Mouse (Mus musculus): ENCODE results near the gene Osbpl3. TPM values are rescaled to one million over a fixed set of nuclear protein-coding genes. Genes with fewer than 3 reads are reported as not detected.

Gene Osbpl3
- total RNA-seq, 1 experiment: 9.9 TPM

DNA sequence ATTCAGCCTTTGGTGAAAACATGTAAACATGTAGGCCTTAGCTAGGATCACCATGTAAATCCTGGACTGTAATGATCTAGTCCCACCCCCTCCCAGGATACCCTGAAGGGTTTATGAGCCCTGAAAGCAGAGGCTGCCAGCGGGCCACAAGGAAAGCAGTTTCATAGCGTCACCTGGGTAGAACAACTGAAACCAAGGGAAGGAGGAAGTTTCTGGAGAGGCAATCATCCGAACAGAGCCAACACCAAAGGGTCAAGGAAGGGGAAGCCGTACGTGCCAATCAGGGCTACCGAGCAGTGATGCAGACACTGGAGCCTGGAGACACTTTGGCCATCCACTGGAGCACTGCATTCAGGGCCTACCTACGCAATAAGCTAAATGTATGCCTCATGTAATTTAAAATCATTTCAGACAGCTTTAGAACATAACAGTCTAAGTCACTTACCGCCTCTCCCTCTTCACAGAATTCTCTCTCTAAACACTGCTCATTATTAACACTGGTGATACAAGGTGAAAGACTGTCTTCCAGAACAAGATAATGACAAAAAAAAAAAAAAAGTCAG, 70.5 kb downstream of the Osbpl3 start:
- in situ Hi-C loops (cut with MboI; ENCODE audit: low sequenced_read_pairs in 2 of 2, unreplicated experiment in 2 of 2): no loop called here
- Histone ChIP-seq H3K36me3 (ENCODE audit: control insufficient read depth, insufficient read depth, low read length, poor library complexity, severe bottlenecking) (no peaks in the 10 kb centered on the region), H3K9ac (ENCODE audit: insufficient read depth, low read depth, low read length, poor library complexity, severe bottlenecking) (no peak overlapping the region), H3K4me1 (ENCODE audit: control insufficient read depth in 2 of 2, insufficient read depth in 2 of 2, low read length in 2 of 2, poor library complexity in 1 of 2) (no peaks in the 10 kb centered on the region; a peak in 1 of 4 replicates), H3K9me3 (ENCODE audit: control insufficient read depth, insufficient read depth, low read depth, low read length) (no peaks in the 10 kb centered on the region), H3K27ac (ENCODE audit: insufficient read depth, low read depth, low read length, poor library complexity, severe bottlenecking) (no peak overlapping the region), H3K4me3 (ENCODE audit: insufficient read depth in 1 of 2, low read depth in 1 of 2, low read length in 2 of 2, poor library complexity in 1 of 2, severe bottlenecking in 1 of 2) (no peak overlapping the region)
- no peak for TF ChIP-seq MAFK (IDR thresholded peaks at IDR 0.05; ENCODE audit: insufficient read depth, low read depth, low read length)
- no peak for TF ChIP-seq CHD2 (IDR thresholded peaks at IDR 0.05; ENCODE audit: low read depth, low read length)
- DNase-seq (ENCODE audit: low read depth, low spot score): no peak

DNA sequence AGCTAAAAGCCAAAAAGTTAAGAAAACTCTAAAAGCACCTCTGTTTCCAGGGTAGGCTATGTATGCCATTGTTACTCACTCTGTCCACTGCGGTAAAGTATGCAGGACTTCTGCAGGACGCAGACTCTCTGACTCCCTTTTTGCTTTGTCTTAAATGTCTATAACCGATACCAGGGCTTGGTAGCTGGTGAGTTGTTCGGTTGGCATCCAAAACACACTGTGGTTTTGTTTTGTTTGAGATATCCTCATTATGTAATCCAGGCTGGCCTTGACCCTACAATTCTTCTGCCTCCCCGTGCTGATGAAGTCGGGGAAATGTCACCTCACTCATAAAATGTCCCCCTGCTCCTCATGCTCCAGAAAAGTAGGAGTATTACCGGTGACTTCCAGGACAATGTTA, 73.3 kb downstream of the Osbpl3 start:
- no peak for DNase-seq (ENCODE audit: low read depth, low spot score)
- Histone ChIP-seq H3K9ac (ENCODE audit: insufficient read depth, low read depth, low read length, poor library complexity, severe bottlenecking) (no peak overlapping the region), H3K9me3 (ENCODE audit: control insufficient read depth, insufficient read depth, low read depth, low read length) (no peaks in the 10 kb centered on the region), H3K36me3 (ENCODE audit: control insufficient read depth, insufficient read depth, low read length, poor library complexity, severe bottlenecking) (no peaks in the 10 kb centered on the region), H3K4me3 (ENCODE audit: insufficient read depth in 1 of 2, low read depth in 1 of 2, low read length in 2 of 2, poor library complexity in 1 of 2, severe bottlenecking in 1 of 2) (no peak overlapping the region), H3K27ac (ENCODE audit: insufficient read depth, low read depth, low read length, poor library complexity, severe bottlenecking) (no peak overlapping the region), H3K4me1 (ENCODE audit: control insufficient read depth in 2 of 2, insufficient read depth in 2 of 2, low read length in 2 of 2, poor library complexity in 1 of 2) (no peaks in the 10 kb centered on the region; a peak in 1 of 4 replicates)
- TF ChIP-seq HCFC1 (IDR thresholded peaks at IDR 0.05; ENCODE audit: borderline replicate concordance, insufficient read depth, low read length) (no peak), CHD2 (IDR thresholded peaks at IDR 0.05; ENCODE audit: low read depth, low read length) (no peak), ZC3H11A (IDR thresholded peaks at IDR 0.05; ENCODE audit: borderline replicate concordance, low read depth, low read length) (no peak), ZNF384 (IDR thresholded peaks at IDR 0.05; ENCODE audit: low read depth, low read length) (no peak), MAFK (IDR thresholded peaks at IDR 0.05; ENCODE audit: insufficient read depth, low read depth, low read length) (no peak)
- in situ Hi-C loops (cut with MboI; ENCODE audit: low sequenced_read_pairs in 2 of 2, unreplicated experiment in 2 of 2): no loop called here

DNA sequence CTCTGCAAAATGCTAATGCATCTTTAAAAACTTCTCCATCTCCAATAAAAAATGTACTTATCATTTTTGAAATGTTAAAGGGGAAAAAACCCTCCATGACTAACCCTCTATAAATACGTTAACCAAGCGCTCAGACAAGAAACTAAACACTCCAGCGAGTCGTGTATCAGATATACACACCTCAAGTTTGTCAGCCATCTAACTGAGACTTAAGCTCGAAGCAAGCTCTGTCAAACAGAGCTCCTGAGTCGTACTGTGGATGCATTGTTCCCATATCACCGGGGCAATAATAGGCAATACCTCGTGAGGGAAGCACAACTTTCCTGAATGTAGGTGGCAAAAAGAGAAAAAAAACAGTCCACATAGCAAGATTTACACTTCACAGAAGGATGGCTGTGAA, 73.8 kb downstream of the Osbpl3 start:
- H3K36me3 ChIP-seq (ENCODE audit: control insufficient read depth, insufficient read depth, low read length, poor library complexity, severe bottlenecking): no peaks in the 10 kb centered on the region
- no peak for TF ChIP-seq CHD2 (IDR thresholded peaks at IDR 0.05; ENCODE audit: low read depth, low read length)
- no peaks in the 10 kb centered on the region for H3K9me3 ChIP-seq (ENCODE audit: control insufficient read depth, insufficient read depth, low read depth, low read length)
- no peak overlapping the region for H3K27ac ChIP-seq (ENCODE audit: insufficient read depth, low read depth, low read length, poor library complexity, severe bottlenecking)
- no peak for DNase-seq (ENCODE audit: low read depth, low spot score)
- no peaks in the 10 kb centered on the region; a peak in 1 of 4 replicates for H3K4me1 ChIP-seq (ENCODE audit: control insufficient read depth in 2 of 2, insufficient read depth in 2 of 2, low read length in 2 of 2, poor library complexity in 1 of 2)
- in situ Hi-C loops (cut with MboI; ENCODE audit: low sequenced_read_pairs in 2 of 2, unreplicated experiment in 2 of 2): no loop called here
- no peak overlapping the region for H3K4me3 ChIP-seq (ENCODE audit: insufficient read depth in 1 of 2, low read depth in 1 of 2, low read length in 2 of 2, poor library complexity in 1 of 2, severe bottlenecking in 1 of 2)
- no peak overlapping the region for H3K9ac ChIP-seq (ENCODE audit: insufficient read depth, low read depth, low read length, poor library complexity, severe bottlenecking)

DNA sequence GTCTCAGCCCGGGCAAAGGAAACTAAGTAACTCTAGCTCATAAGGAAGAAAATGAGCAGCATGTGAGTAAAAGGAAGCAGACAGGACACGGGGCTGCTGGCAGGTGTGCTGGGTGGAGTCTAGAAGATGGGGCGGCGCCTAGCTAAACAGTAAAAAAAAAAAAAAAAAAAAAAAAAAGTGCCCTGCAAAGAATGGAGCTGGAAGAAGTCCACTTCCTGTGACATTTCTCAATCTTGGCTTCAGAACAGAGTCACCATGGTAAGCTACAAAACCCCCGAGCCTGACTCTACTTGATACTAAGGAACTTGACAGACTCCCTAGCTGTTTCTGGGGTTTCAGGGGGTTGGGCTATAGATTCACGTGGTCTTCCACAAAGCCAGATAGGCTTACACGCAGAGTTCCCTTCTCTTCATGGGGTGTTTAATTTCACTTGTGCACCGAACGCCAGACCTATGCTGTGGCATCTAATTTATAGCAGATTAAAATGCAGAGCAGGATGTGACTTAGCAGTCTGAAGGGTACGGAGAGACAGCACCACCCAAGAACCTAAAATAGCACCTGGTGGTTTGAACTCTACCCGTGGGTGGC, 74.4 kb downstream of the Osbpl3 start:
- peak overlapping the region in 1 of 2 experiments; percentile 20; a peak in 1 of 4 replicates for H3K4me3 ChIP-seq (ENCODE audit: insufficient read depth in 1 of 2, low read depth in 1 of 2, low read length in 2 of 2, poor library complexity in 1 of 2, severe bottlenecking in 1 of 2)
- no peaks in the 10 kb centered on the region; a peak in 1 of 4 replicates for H3K4me1 ChIP-seq (ENCODE audit: control insufficient read depth in 2 of 2, insufficient read depth in 2 of 2, low read length in 2 of 2, poor library complexity in 1 of 2)
- no peaks in the 10 kb centered on the region for H3K36me3 ChIP-seq (ENCODE audit: control insufficient read depth, insufficient read depth, low read length, poor library complexity, severe bottlenecking)
- in situ Hi-C loops (cut with MboI; ENCODE audit: low sequenced_read_pairs in 2 of 2, unreplicated experiment in 2 of 2): no loop called here
- H3K9ac ChIP-seq (ENCODE audit: insufficient read depth, low read depth, low read length, poor library complexity, severe bottlenecking): no peak overlapping the region
- H3K27ac ChIP-seq (ENCODE audit: insufficient read depth, low read depth, low read length, poor library complexity, severe bottlenecking): no peak overlapping the region
- DNase-seq (ENCODE audit: low read depth, low spot score): no peak
- H3K9me3 ChIP-seq (ENCODE audit: control insufficient read depth, insufficient read depth, low read depth, low read length): no peaks in the 10 kb centered on the region
- TF ChIP-seq ZC3H11A (IDR thresholded peaks at IDR 0.05; ENCODE audit: borderline replicate concordance, low read depth, low read length) (no peak), ZNF384 (IDR thresholded peaks at IDR 0.05; ENCODE audit: low read depth, low read length) (peak; percentile 96)

DNA sequence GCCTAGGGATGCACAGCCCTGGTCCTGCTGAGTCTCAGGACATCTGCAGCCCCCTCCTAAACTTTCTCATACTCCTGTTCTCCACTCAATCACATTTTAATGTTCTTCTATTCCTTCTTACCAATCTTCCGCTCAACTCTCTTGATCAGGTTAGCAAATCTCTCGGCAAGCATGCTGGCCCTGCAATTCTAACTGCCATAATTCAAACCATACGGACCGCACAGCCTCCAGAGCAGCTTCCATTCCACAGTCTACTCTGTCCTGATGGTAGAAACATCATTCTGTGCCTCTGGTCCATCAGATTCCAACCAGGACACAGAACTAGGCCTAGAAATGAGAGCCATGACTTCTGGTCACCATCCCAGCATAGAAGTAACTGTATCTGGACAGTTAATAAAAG, 76.3 kb downstream of the Osbpl3 start:
- H3K27ac ChIP-seq (ENCODE audit: insufficient read depth, low read depth, low read length, poor library complexity, severe bottlenecking): no peak overlapping the region

More for the DNA sequence above, 76.3 kb downstream of the Osbpl3 start:
- no peak for TF ChIP-seq MAFK (IDR thresholded peaks at IDR 0.05; ENCODE audit: insufficient read depth, low read depth, low read length)
- no peak for TF ChIP-seq ZC3H11A (IDR thresholded peaks at IDR 0.05; ENCODE audit: borderline replicate concordance, low read depth, low read length)
- TF ChIP-seq HCFC1 (IDR thresholded peaks at IDR 0.05; ENCODE audit: borderline replicate concordance, insufficient read depth, low read length): no peak
- no peak for TF ChIP-seq ZNF384 (IDR thresholded peaks at IDR 0.05; ENCODE audit: low read depth, low read length)
- TF ChIP-seq CHD2 (IDR thresholded peaks at IDR 0.05; ENCODE audit: low read depth, low read length): no peak
- no peaks in the 10 kb centered on the region for H3K9me3 ChIP-seq (ENCODE audit: control insufficient read depth, insufficient read depth, low read depth, low read length)
- in situ Hi-C loops (cut with MboI; ENCODE audit: low sequenced_read_pairs in 2 of 2, unreplicated experiment in 2 of 2): no loop called here
- no peaks in the 10 kb centered on the region; a peak in 1 of 4 replicates for H3K4me1 ChIP-seq (ENCODE audit: control insufficient read depth in 2 of 2, insufficient read depth in 2 of 2, low read length in 2 of 2, poor library complexity in 1 of 2)
- no peak for DNase-seq (ENCODE audit: low read depth, low spot score)
- no peak overlapping the region for H3K4me3 ChIP-seq (ENCODE audit: insufficient read depth in 1 of 2, low read depth in 1 of 2, low read length in 2 of 2, poor library complexity in 1 of 2, severe bottlenecking in 1 of 2)
- 0 out of 2 replicates have a peak, but pooled peaks cover 1% of the 10 kb centered on the region for H3K36me3 ChIP-seq (ENCODE audit: control insufficient read depth, insufficient read depth, low read length, poor library complexity, severe bottlenecking)
- H3K9ac ChIP-seq (ENCODE audit: insufficient read depth, low read depth, low read length, poor library complexity, severe bottlenecking): no peak overlapping the region
